Mouse (Mus musculus) forebrain, postnatal 0 days (tissue): ENCODE data around the gene Tcf7. TPM values are rescaled to one million over a fixed set of nuclear protein-coding genes. Genes with fewer than 3 reads are reported as not detected.

ENCODE experiments used
- ATAC-seq: fragments of 200-750 bp; cut with Nextera tagmentation; 2 replicates; pipeline ENCODE4 v1.8.0; 2017; ENCODE audit warnings: mild to moderate bottlenecking, moderate library complexity
- DNase-seq: peaks from one replicate; pipeline ENCODE4 v3.0.0-alpha.2; 2015
- H3K27ac ChIP-seq: fragments of 300-500 bp; sonication (generic); 2 replicates; pipeline ENCODE4 v1.5.1; 2014; ENCODE audit warnings: low read depth, mild to moderate bottlenecking, antibody characterized with exemption, low read length, moderate library complexity, mixed read lengths
- H3K27me3 ChIP-seq: fragments of 300-500 bp; sonication (generic); 2 replicates; pipeline ENCODE4 v1.6.1; 2014; ENCODE audit warnings: mild to moderate bottlenecking, low read length, mixed read lengths; ENCODE audit not compliant: insufficient read depth
- H3K36me3 ChIP-seq: fragments of 300-500 bp; sonication (generic); 2 replicates; pipeline ENCODE4 v1.6.1; 2014; ENCODE audit warnings: mild to moderate bottlenecking, moderate library complexity; ENCODE audit not compliant: insufficient read depth
- H3K4me1 ChIP-seq: fragments of 300-500 bp; sonication (generic); 2 replicates; pipeline ENCODE4 v1.6.1; 2014; ENCODE audit warnings: antibody characterized with exemption; ENCODE audit not compliant: insufficient read depth
- H3K4me2 ChIP-seq: fragments of 300-500 bp; sonication (generic); 2 replicates; pipeline ENCODE4 v1.6.1; 2014; ENCODE audit warnings: low read depth, mild to moderate bottlenecking, moderate library complexity
- H3K4me3 ChIP-seq: fragments of 300-500 bp; sonication (generic); 2 replicates; pipeline ENCODE4 v1.5.1; 2014; ENCODE audit warnings: low read depth, low read length, mixed read lengths
- H3K9ac ChIP-seq: fragments of 300-500 bp; sonication (generic); 2 replicates; pipeline ENCODE4 v1.6.1; 2014; ENCODE audit warnings: mild to moderate bottlenecking
- H3K9me3 ChIP-seq: fragments of 300-500 bp; sonication (generic); 2 replicates; pipeline ENCODE4 v1.6.1; 2016; ENCODE audit warnings: low read length
- CTCF ChIP-seq: sonication (generic); IDR thresholded peaks from 2 replicates; pipeline ENCODE4 v1.5.1; 2016; ENCODE audit warnings: antibody characterized with exemption, control low read depth, low read depth
- WGBS: fragments of 180-500 bp; shearing (Covaris S2); extraction: QIAGEN DNeasy Blood & Tissue Kit; methylation state at CpG from one replicate; pipeline ENCODE4 v1.1.7; 2014; 5-methylcytosine and 5-hydroxymethylcytosine counted together
- polyA plus RNA-seq: library from polyadenylated mRNA; unstranded; fragments of >200 nt; fragmentation: Nextera tagmentation; extraction: Ambion mirVana; gene quantifications from 2 replicates; pipeline ENCODE4 v1.2.1, GENCODE M21; 2015
- total RNA-seq: library from RNA; depleted of rRNA; stranded (reverse); fragments of >200 nt; gene quantifications from 2 replicates; pipeline ENCODE4 v1.2.3, GENCODE M21; 2014

Tcf7 gene
- total and polyA plus RNA-seq, 2 experiments from 2014 or later: 2.3 to 4.4 TPM

DNA sequence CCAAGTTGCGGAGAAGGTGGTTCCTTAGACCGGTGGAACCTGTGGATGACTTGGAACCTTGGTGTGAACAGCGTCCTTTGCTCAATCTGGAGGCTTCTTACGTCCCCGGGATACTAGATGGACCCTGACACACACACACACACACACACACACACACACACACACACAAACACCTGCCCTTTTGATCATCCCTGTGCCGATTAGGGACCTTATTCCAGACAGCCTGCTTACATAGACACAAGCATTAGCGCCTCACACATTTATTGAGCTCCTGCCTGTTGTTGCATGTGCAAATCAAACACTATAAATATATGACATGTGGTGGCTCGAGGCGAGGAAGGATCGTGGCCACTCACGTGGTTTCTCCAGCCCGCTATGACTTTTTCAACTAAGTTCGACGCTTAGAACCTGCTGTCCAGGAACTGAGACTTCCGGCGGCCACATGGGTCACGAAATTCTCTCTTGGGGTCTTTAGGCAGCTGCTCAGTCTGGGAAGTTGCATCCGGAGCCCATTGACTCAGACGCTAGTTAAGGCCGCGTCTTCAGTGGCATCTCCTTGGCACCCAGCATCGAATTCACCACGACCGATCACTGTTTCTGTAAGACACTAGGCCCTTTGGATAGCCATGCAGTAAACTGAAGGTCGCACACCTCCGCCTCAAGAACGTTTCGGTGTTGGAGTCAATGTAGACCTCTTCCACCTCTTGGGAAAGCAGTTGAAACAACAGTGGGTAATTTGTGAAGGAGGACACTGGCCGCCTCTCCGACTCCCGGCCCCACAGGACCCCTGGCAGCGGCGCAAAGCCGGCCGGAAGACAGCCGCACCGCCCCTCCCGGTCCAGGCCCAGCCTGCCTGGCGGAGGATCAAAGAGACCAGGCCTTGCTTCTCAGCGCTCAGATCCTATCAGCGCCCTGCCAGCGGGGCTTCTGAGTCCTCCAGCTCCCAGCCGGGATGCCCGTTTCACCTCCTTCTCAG lies 1.1 kb upstream of the Tcf7 start:
- no peak overlapping the region for H3K27ac ChIP-seq
- 15% methylated on average over 44 of the region's 44 CpGs for WGBS
- peak overlapping the region; percentile 98 for H3K4me2 ChIP-seq
- no peaks in the 10 kb centered on the region; the same call in 1 of the 2 replicates for H3K27me3 ChIP-seq
- no peak overlapping the region; the same call in 1 of the 2 replicates for H3K9ac ChIP-seq
- no peak for TF ChIP-seq CTCF
- H3K9me3 ChIP-seq: no peaks in the 10 kb centered on the region
- ATAC-seq: peak; percentile 38; the same call in 1 of the 2 replicates
- 0 out of 2 replicates have a peak, but pooled peaks cover 3% of the 10 kb centered on the region for H3K4me1 ChIP-seq
- peak; percentile 52 for DNase-seq
- H3K4me3 ChIP-seq: peak overlapping the region; percentile 71
- H3K36me3 ChIP-seq: no peaks in the 10 kb centered on the region

GRCm38 (mm10) chr11:52282420-52282773 lies 417 bp downstream of the Tcf7 start:
- Histone ChIP-seq H3K36me3 (no peaks in the 10 kb centered on the region), H3K9ac (peak overlapping the region; percentile 58; the same call in 1 of the 2 replicates), H3K4me1 (0 out of 2 replicates have a peak, but pooled peaks cover 3% of the 10 kb centered on the region), H3K27me3 (no peaks in the 10 kb centered on the region; the same call in 1 of the 2 replicates), H3K4me2 (peak overlapping the region; percentile 98), H3K27ac (no peak overlapping the region), H3K4me3 (peak overlapping the region; percentile 71), H3K9me3 (no peaks in the 10 kb centered on the region)
- 4% methylated on average over 19 of the region's 19 CpGs for WGBS
- TF ChIP-seq CTCF: no peak
- no peak for DNase-seq
- ATAC-seq: peak; percentile 3; the same call in 1 of the 2 replicates

DNA sequence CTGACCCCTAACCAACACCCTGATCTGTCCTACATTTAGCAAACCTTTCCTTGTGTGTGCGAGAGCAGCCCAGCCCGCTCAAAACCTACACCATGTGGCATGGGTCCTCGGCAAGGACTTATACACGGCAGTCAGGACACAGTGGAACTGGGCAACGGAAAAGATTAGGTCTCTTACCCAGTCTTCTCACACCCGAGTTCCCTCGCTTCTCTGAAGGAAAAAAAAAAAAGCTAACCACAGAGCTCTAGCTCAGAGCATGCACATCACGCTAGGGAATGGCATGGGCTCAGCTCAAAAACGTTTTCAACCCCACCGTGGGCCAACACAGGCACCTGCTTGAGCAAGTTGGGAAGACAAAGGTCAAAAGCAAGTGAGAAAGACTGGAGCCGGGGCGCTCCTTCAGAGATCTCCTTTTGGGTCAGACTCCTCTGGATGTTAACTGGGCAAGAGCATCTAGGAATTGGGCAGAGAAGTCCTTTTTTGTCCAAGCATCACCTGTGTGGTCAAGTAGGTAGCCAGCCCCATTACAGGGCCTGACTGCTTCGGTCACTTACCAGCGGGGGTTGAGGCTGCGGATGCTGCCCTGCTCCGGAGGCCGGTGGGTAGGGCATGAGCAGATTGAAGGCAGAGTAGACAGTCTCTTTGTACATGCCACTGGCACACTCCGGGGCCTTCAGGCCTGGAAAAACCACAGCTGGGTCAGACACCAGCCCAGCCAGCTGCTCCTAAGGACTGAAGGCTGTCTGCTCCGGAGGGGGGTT lies 1.1 kb downstream of the Tcf7 start:
- DNase-seq (no peak), ATAC-seq (no peak)
- no peaks in the 10 kb centered on the region for H3K9me3 ChIP-seq
- no peak overlapping the region for H3K9ac ChIP-seq
- no peak overlapping the region for H3K27ac ChIP-seq
- 0 out of 2 replicates have a peak, but pooled peaks cover 3% of the 10 kb centered on the region for H3K4me1 ChIP-seq
- no peak for TF ChIP-seq CTCF
- peak overlapping the region; percentile 98 for H3K4me2 ChIP-seq
- H3K27me3 ChIP-seq: no peaks in the 10 kb centered on the region; the same call in 1 of the 2 replicates
- no peaks in the 10 kb centered on the region for H3K36me3 ChIP-seq
- H3K4me3 ChIP-seq: peak overlapping the region; percentile 71; the same call in 1 of the 2 replicates
- WGBS: 65% methylated on average over 19 of the region's 19 CpGs

DNA sequence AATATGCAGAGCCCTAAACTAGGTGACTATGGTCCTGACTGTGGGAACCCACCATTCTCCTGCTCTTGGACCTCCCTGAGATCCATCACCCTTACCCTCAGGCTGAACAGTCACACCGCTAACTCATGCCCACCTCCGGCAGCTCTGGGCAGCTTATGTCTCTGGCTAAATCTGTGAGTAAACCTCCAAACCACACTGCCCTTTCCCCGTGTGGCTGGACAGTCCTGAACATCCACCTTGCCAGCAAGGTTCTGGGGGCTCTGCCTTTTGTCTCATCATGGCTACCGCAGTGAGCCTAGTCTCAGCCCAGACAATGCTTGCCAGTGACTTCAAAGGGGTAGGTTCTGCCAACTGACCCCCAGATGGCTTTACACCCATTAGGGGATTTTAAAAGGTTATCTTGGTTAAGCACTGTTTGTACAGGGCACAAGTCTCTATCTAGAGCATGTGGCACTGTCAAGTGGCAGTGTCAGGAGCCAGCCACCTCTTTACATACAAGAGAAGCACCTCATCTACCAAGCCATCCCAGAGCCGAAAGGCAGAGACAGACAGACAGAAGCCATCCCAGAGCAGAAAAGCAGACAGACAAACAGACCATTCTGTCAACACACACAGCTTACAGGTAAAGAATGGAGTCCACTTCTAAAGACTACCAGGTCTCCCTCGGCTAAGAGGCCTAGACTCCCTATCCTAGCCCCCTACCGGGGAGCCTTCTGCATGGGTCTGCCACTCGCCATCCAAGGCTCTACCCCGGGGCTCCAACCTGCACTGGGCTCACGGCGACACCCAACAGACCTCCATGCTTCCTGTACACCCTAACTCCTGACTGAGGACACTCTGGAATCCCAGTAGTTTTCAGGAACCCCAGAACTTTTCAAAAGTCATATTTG lies 2.0 kb downstream of the Tcf7 start:
- TF ChIP-seq CTCF: no peak
- Histone ChIP-seq H3K27me3 (no peaks in the 10 kb centered on the region; the same call in 1 of the 2 replicates), H3K9ac (no peak overlapping the region), H3K4me2 (no peak overlapping the region), H3K9me3 (no peaks in the 10 kb centered on the region), H3K4me1 (0 out of 2 replicates have a peak, but pooled peaks cover 3% of the 10 kb centered on the region), H3K4me3 (no peak overlapping the region), H3K36me3 (no peaks in the 10 kb centered on the region), H3K27ac (no peak overlapping the region)
- ATAC-seq: no peak
- DNase-seq: no peak
- WGBS: 91% methylated on average over 11 of the region's 11 CpGs

- WGBS: 96% methylated on average over 8 of the region's 8 CpGs
- ATAC-seq (no peak), DNase-seq (no peak)
- Histone ChIP-seq H3K4me2 (no peak overlapping the region), H3K9ac (no peak overlapping the region), H3K9me3 (no peaks in the 10 kb centered on the region), H3K27me3 (no peaks in the 10 kb centered on the region; the same call in 1 of the 2 replicates), H3K4me3 (no peak overlapping the region), H3K36me3 (no peaks in the 10 kb centered on the region), H3K4me1 (0 out of 2 replicates have a peak, but pooled peaks cover 3% of the 10 kb centered on the region), H3K27ac (no peak overlapping the region)
- TF ChIP-seq CTCF: no peak
Observed at GRCm38 (mm10) chr11:52279611-52280145, 3.1 kb downstream of the Tcf7 start.

DNA sequence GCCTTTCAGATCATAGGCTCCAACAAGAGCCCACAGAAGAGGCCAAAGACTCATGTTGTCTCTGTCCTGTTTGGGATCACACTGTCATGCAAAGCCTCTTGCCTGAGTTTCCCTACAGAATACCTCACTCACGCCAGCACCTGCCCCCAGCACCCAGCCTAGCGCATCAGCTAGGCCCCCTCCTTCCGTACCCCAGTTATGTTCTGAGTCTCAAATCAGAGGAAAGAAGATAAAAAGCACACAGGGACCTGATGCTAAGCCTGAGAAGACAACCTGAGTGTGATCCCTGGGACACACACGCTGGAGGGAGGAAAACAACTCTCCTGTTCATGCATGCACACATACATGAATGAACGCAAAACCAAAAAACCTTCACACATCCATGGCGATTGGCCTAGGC lies 3.8 kb downstream of the Tcf7 start:
- ATAC-seq: no peak
- Histone ChIP-seq H3K36me3 (no peaks in the 10 kb centered on the region), H3K9ac (no peak overlapping the region), H3K4me3 (no peak overlapping the region), H3K4me2 (no peak overlapping the region), H3K4me1 (no peaks in the 10 kb centered on the region), H3K27me3 (no peaks in the 10 kb centered on the region; the same call in 1 of the 2 replicates), H3K27ac (no peak overlapping the region), H3K9me3 (no peaks in the 10 kb centered on the region)
- DNase-seq: no peak
- TF ChIP-seq CTCF: no peak
- WGBS: 89% methylated on average over 6 of the region's 6 CpGs
